Mouse (Mus musculus) skeletal muscle tissue, postnatal 0 days (tissue): ENCODE results near the gene Pdap1. TPM values are rescaled to one million over a fixed set of nuclear protein-coding genes. Genes with fewer than 3 reads are reported as not detected.

Source experiments
- polyA plus RNA-seq: library from polyadenylated mRNA; unstranded; fragments of >200 nt; fragmentation: Nextera tagmentation; extraction: Ambion mirVana; gene quantifications from 2 replicates; pipeline ENCODE4 v1.2.1, GENCODE M21; 2015

Gene Pdap1
- 51.6 and 70.3 TPM in 2 replicates for polyA plus RNA-seq

DNA sequence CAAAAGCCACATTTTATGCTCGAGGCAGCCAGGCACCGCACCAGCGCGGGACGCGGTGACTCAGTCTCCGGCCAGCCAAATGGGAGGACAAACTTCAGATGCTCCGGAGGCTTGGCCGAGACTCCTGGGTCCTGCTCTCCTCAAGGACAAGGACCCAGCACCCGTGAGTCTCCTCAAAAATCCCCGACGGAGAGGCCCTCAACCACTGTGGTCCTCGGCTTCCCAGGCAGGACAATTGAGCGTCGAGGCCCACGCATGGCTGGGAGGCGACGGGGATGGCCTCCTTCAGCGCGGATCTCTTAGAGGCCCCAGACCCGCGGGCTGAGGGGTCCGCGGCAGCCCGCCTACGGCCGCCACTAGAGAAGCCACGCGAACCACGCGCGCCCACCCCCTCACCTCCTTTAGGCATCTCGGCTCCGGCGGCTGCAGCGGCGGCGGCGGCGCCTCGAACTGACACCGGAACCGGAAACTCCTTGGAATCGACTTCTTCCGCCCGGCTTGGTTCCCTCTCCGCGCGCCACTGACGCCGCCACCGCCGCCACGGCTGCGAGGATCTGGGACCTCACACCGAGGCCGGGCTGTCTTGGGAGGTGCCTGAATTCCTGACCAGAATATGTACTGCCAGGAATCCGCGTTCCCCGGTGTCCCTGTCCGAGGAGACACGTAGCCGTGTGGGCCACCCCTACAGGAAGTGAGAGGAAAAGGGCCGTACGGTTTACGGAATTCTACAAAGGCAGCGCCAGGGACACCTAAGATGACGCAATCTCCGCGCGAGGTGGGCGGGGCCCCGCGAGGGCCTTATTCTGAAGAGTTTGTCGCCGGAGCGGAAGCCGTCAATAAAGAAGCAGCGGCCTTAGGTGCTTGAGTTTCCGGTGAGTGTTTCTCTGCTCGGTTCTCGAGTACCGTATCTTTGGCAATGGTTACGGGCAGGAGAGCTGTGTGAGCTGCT is at the start of gene Pdap1, which contains the start of gene Bud31:
TSS of gene Pdap1 (minus strand) at position 668 of the 949 bp plus-strand sequence.
TSS of gene Bud31 (plus strand) at position 792 of the 949 bp plus-strand sequence.

DNA sequence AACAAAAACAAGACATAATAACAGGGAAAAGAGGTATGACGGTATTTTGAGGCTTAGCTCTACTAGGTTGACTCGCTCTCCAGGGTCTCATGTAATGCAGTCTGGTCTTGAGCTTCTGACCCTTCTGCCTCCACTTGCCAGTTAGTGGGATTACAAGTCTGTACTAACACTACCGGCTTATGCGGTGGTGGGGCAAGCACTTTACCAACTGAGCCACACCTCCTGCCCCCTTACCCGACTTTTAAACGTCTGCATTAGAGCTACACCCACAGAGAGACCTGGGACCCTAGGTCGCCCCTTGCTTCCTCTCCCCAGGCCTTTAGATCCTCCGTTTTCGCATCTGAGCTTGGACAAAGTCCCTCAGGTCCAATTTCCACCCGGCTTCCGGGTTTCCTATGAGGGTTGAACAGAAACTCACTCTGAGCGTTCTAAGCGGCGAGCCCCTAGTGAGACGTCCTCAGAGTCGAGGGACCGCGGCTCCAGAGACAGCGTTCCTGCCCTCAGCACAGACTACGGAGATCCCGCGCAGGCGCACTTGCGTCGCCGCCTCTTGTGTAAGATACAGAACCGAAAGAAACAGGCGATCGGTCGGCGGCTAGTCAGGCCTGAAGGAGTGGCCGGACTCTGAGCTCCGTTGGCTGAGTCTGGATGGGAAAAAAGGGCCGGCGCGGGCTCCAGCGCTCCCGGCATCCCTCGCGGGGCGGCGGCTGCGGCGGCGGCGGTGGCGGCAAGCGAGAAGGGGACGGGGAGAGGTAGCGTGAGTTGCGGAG is 26.7 kb upstream of the Pdap1 start, which contains the start of the genes Ptcd1 and Cpsf4:
TSS of gene Ptcd1 (minus strand) at position 573 of the 770 bp plus-strand sequence.
TSS of gene Cpsf4 (plus strand) at position 678 of the 770 bp plus-strand sequence.

DNA sequence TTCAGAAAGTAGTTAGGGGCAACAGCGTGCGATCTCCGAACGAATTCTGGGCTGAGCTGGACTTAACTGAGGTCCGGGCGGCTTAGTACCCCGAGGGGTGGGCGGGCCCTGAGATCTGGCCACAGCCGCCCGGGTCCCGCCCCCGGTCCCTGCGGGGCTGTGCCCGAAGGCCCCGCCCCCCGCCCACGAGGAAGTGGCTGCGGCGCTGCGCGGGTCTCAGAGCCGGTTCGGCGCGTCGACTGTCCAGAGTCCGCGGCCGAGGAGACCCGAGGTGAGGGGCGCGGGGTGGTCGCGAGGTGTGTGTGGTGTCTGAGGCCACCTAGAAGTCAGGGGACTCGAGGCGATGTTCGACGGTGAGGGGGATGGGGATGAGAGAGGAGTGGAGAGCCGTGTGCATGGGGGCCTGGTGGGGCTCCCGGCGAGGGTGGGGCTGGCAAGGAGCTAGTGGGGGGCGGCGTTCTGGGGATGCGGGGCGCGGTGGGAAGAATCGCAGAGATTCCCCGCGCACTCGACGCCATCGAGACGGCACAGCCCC is 25.9 kb downstream of the Pdap1 start, which contains the start of gene Arpc1b:
TSS of gene Arpc1b (plus strand) at position 145 of the 535 bp plus-strand sequence.

DNA sequence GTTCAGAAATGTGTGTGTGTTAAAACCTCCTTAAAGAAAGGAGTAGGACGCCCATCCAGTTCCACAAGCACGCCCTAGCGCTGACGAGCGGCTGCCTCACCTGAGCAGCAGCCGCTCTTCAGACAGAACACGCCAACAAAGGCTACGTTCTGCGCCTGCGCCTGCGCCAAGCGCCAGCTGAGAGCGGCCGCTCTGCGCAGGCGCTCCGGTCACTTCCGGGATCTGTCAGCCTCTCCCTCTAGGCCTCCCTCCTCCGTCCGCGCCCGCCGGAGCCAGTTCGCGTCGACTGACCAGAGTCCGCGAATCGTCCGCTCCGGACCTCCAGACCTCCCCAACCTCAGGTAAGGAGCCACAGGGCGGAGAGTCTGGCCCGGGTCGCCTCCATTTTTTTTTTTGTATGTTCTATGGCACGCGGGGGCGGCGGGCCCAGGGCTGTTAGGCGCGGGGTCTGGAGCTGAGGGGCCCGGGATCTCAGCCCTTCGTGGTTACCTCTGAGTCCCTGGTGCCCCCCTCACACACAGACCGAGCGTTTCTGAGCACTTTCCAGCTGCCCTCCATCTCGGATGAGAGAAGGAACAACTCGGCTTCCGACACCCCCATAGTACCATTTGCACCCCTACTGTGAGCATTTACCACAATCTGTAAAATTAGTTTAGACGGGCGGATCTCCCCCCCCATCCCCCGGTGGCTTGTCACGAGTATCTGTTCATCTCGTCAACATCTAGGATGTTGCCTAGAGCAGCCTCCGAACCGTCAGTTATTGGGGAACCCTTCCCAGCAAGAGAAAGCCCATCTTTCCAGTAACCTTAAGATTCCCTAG is 56.2 kb downstream of the Pdap1 start, which contains the start of the genes Arpc1a and Kpna7:
TSS of gene Arpc1a (plus strand) at position 199 of the 820 bp plus-strand sequence.
TSS of gene Kpna7 (minus strand) at position 399 of the 820 bp plus-strand sequence.

Other genes starting within 250 kb of the Pdap1 start
- 6.9 and 7.4 TPM in 2 replicates for gene Smurf1, start 174.4 kb downstream of the Pdap1 start, polyA plus RNA-seq
- not detected in 2 replicates for gene Gm4871, start 107.5 kb downstream of the Pdap1 start, polyA plus RNA-seq
- not detected in 2 replicates for gene 1700018F24Rik, start 97.2 kb downstream of the Pdap1 start, polyA plus RNA-seq
- 64.8 and 78.1 TPM in 2 replicates for gene Arpc1a, start 56.4 kb downstream of the Pdap1 start, polyA plus RNA-seq
- gene Kpna7, start 56.2 kb downstream of the Pdap1 start, polyA plus RNA-seq: not detected in 2 replicates
- 178 and 280 TPM in 2 replicates for gene Arpc1b, start 26.0 kb downstream of the Pdap1 start, polyA plus RNA-seq
- gene Bud31, start 124 bp upstream of the Pdap1 start, polyA plus RNA-seq: 102 and 124 TPM in 2 replicates
- gene Ptcd1, start 26.9 kb upstream of the Pdap1 start, polyA plus RNA-seq: 10.5 and 10.8 TPM in 2 replicates
- 15.7 and 18.7 TPM in 2 replicates for gene Cpsf4, start 27.0 kb upstream of the Pdap1 start, polyA plus RNA-seq
- 894 and 985 TPM in 2 replicates for gene Atp5j2, start 51.8 kb upstream of the Pdap1 start, polyA plus RNA-seq
- 7.4 and 7.9 TPM in 2 replicates for gene Zkscan14, start 61.6 kb upstream of the Pdap1 start, polyA plus RNA-seq
- gene Zkscan5, start 64.3 kb upstream of the Pdap1 start, polyA plus RNA-seq: 7.2 and 7.7 TPM in 2 replicates
- gene Zfp655, start 91.5 kb upstream of the Pdap1 start, polyA plus RNA-seq: 29.5 and 34.5 TPM in 2 replicates
- 0.33 and 0.44 TPM in 2 replicates for gene Zscan25, start 140.3 kb upstream of the Pdap1 start, polyA plus RNA-seq
- gene Cyp3a57, start 205.0 kb upstream of the Pdap1 start, polyA plus RNA-seq: not detected in 2 replicates